Mouse (Mus musculus) heart, embryonic 14.5 days (tissue): ENCODE measurements at regions not wholly inside any gene's neighbourhood (a gene's known extent, or its start where the extent isn't known, plus 50 kb on each side); places are given as distances from the start of the nearest gene placed in this dataset.

Experiments
- ATAC-seq: fragments of 200-750 bp; cut with Nextera tagmentation; 2 replicates; pipeline ENCODE4 v1.8.0; 2017; ENCODE audit warnings: low read depth, moderate TSS enrichment; ENCODE audit not compliant: insufficient number of reproducible peaks, insufficient read depth, low FRiP score
- H3K27ac ChIP-seq, 2 experiments: fragments of 200-500 bp in 1 of 2; fragments of 300-500 bp in 1 of 2; sonication (generic) in 1 of 2; replicated peaks in 1 of 2; 2 replicates each; pipeline ENCODE4 v1.5.1; 2012 to 2014; ENCODE audit warnings: low read depth in 2 of 2, low read length in 2 of 2, control low read depth in 1 of 2, mild to moderate bottlenecking in 1 of 2, mixed read lengths in 1 of 2; ENCODE audit not compliant: control insufficient read depth in 1 of 2, insufficient read depth in 1 of 2
- H3K27me3 ChIP-seq: fragments of 300-500 bp; sonication (generic); 2 replicates; pipeline ENCODE4 v1.6.1; 2014; ENCODE audit warnings: mild to moderate bottlenecking, low read length, control low read depth; ENCODE audit not compliant: control insufficient read depth, insufficient read depth
- H3K36me3 ChIP-seq: fragments of 300-500 bp; sonication (generic); 2 replicates; pipeline ENCODE4 v1.6.1; 2014; ENCODE audit warnings: mild to moderate bottlenecking, control low read depth, low read length, mixed read lengths; ENCODE audit not compliant: control insufficient read depth, insufficient read depth
- H3K4me1 ChIP-seq, 2 experiments: fragments of 200-500 bp in 1 of 2; fragments of 300-500 bp in 1 of 2; sonication (generic) in 1 of 2; 2 replicates each; pipeline ENCODE4 v1.6.1; 2012 to 2014; ENCODE audit warnings: low read length in 2 of 2, control low read depth in 1 of 2, mixed read lengths in 1 of 2; ENCODE audit not compliant: control insufficient read depth in 2 of 2, insufficient read depth in 2 of 2
- H3K4me2 ChIP-seq: fragments of 300-500 bp; sonication (generic); 2 replicates; pipeline ENCODE4 v1.6.1; 2014; ENCODE audit warnings: mild to moderate bottlenecking, low read length
- H3K4me3 ChIP-seq, 2 experiments: fragments of 200-500 bp in 1 of 2; fragments of 300-500 bp in 1 of 2; sonication (generic) in 1 of 2; 2 replicates each; pipeline ENCODE4 v1.5.1; 2012 to 2014; ENCODE audit warnings: low read length in 2 of 2, mild to moderate bottlenecking in 2 of 2, control low read depth in 1 of 2, low read depth in 1 of 2, moderate library complexity in 1 of 2; ENCODE audit not compliant: control insufficient read depth in 1 of 2, insufficient read depth in 1 of 2
- H3K9ac ChIP-seq: fragments of 300-500 bp; sonication (generic); 2 replicates; pipeline ENCODE4 v1.6.1; 2014; ENCODE audit warnings: mild to moderate bottlenecking, low read length
- H3K9me3 ChIP-seq: fragments of 300-500 bp; sonication (generic); 2 replicates; pipeline ENCODE4 v1.6.1; 2016; ENCODE audit warnings: low read length, control low read depth; ENCODE audit not compliant: control insufficient read depth
- WGBS: fragments of 180-500 bp; shearing (Covaris S2); extraction: QIAGEN DNeasy Blood & Tissue Kit; methylation state at CpG from one replicate; pipeline ENCODE4 v1.1.7; 2014; 5-methylcytosine and 5-hydroxymethylcytosine counted together

GRCm38 (mm10) chr8:10914616-10915015 is 93.6 kb downstream of the Irs2 start:
- 84% methylated on average over 8 of the region's 8 CpGs for WGBS
- H3K9me3 ChIP-seq: no peaks in the 10 kb centered on the region
- H3K4me1 ChIP-seq: peaks cover 4 to 10% of the 10 kb centered on the region in 2 experiments; a peak in 2 of 4 replicates
- ATAC-seq: no peak
- no peak overlapping the region for H3K9ac ChIP-seq
- H3K27me3 ChIP-seq: peaks cover 32% of the 10 kb centered on the region
- H3K4me2 ChIP-seq: no peak overlapping the region
- no peak overlapping the region for H3K4me3 ChIP-seq
- H3K27ac ChIP-seq: no peak overlapping the region
- H3K36me3 ChIP-seq: no peaks in the 10 kb centered on the region

GRCm38 (mm10) chr8:10912436-10912835 is 95.8 kb downstream of the Irs2 start:
- Histone ChIP-seq H3K36me3 (no peaks in the 10 kb centered on the region), H3K9me3 (no peaks in the 10 kb centered on the region), H3K4me1 (peaks cover 4 to 10% of the 10 kb centered on the region in 2 experiments; a peak in 2 of 4 replicates), H3K4me3 (no peak overlapping the region), H3K9ac (no peak overlapping the region), H3K4me2 (no peak overlapping the region), H3K27ac (no peak overlapping the region), H3K27me3 (peaks cover 37% of the 10 kb centered on the region)
- 51% methylated on average over 2 of the region's 2 CpGs for WGBS
- ATAC-seq: no peak

GRCm38 (mm10) chr8:10911371-10911770 is 96.9 kb downstream of the Irs2 start:
- Histone ChIP-seq H3K4me3 (no peak overlapping the region), H3K4me2 (no peak overlapping the region), H3K9me3 (no peaks in the 10 kb centered on the region), H3K36me3 (no peaks in the 10 kb centered on the region), H3K27me3 (peaks cover 37% of the 10 kb centered on the region), H3K4me1 (peaks cover 4 to 10% of the 10 kb centered on the region in 2 experiments; a peak in 2 of 4 replicates), H3K9ac (no peak overlapping the region), H3K27ac (0 out of 4 replicates have a peak overlapping the region, but pooled peaks of 1 of the 2 experiments have one; percentile 19)
- ATAC-seq: no peak
- 75% methylated on average over 4 of the region's 4 CpGs for WGBS

GRCm38 (mm10) chr8:10910954-10911353 is 97.3 kb downstream of the Irs2 start:
- Histone ChIP-seq H3K27me3 (peaks cover 37% of the 10 kb centered on the region), H3K4me3 (no peak overlapping the region), H3K27ac (0 out of 4 replicates have a peak overlapping the region, but pooled peaks of 1 of the 2 experiments have one; percentile 19), H3K4me2 (no peak overlapping the region), H3K9me3 (no peaks in the 10 kb centered on the region), H3K9ac (no peak overlapping the region), H3K4me1 (peaks cover 4 to 10% of the 10 kb centered on the region in 2 experiments; a peak in 2 of 4 replicates), H3K36me3 (no peaks in the 10 kb centered on the region)
- 61% methylated on average over 6 of the region's 6 CpGs for WGBS
- ATAC-seq: no peak

- no peak overlapping the region for H3K9ac ChIP-seq
- no peak overlapping the region for H3K4me3 ChIP-seq
- H3K9me3 ChIP-seq: no peaks in the 10 kb centered on the region
- no peaks in the 10 kb centered on the region for H3K36me3 ChIP-seq
- H3K4me2 ChIP-seq: no peak overlapping the region
- WGBS: 17% methylated on average over 6 of the region's 6 CpGs
- H3K27me3 ChIP-seq: peaks cover 34% of the 10 kb centered on the region
- no peak for ATAC-seq
- peaks cover 4 to 10% of the 10 kb centered on the region in 2 experiments; a peak in 2 of 4 replicates for H3K4me1 ChIP-seq
- 0 out of 4 replicates have a peak overlapping the region, but pooled peaks of 1 of the 2 experiments have one; percentile 19 for H3K27ac ChIP-seq
Observed at GRCm38 (mm10) chr8:10910244-10910872, 97.9 kb downstream of the Irs2 start.

- Histone ChIP-seq H3K36me3 (no peaks in the 10 kb centered on the region), H3K27me3 (peaks cover 24% of the 10 kb centered on the region; the same call in 1 of the 2 replicates), H3K4me3 (no peak overlapping the region), H3K9ac (no peak overlapping the region), H3K4me1 (peaks cover 4 to 10% of the 10 kb centered on the region in 2 experiments; a peak in 2 of 4 replicates), H3K4me2 (no peak overlapping the region), H3K27ac (no peak overlapping the region), H3K9me3 (no peaks in the 10 kb centered on the region)
- WGBS: 71% methylated on average over 6 of the region's 6 CpGs
- ATAC-seq: no peak
Observed at GRCm38 (mm10) chr8:10909155-10909554, 99.1 kb downstream of the Irs2 start.

GRCm38 (mm10) chr8:10906353-10906752 is 101.9 kb downstream of the Irs2 start:
- 72% methylated on average over 6 of the region's 6 CpGs for WGBS
- H3K27ac ChIP-seq: no peak overlapping the region
- peaks cover 4 to 10% of the 10 kb centered on the region in 2 experiments; a peak in 2 of 4 replicates for H3K4me1 ChIP-seq
- no peak overlapping the region for H3K4me3 ChIP-seq
- no peak overlapping the region for H3K9ac ChIP-seq
- ATAC-seq: no peak
- H3K4me2 ChIP-seq: no peak overlapping the region
- H3K27me3 ChIP-seq: peaks cover 6% of the 10 kb centered on the region; the same call in 1 of the 2 replicates
- no peaks in the 10 kb centered on the region for H3K36me3 ChIP-seq
- no peaks in the 10 kb centered on the region for H3K9me3 ChIP-seq
